In the genomic region with DNA sequence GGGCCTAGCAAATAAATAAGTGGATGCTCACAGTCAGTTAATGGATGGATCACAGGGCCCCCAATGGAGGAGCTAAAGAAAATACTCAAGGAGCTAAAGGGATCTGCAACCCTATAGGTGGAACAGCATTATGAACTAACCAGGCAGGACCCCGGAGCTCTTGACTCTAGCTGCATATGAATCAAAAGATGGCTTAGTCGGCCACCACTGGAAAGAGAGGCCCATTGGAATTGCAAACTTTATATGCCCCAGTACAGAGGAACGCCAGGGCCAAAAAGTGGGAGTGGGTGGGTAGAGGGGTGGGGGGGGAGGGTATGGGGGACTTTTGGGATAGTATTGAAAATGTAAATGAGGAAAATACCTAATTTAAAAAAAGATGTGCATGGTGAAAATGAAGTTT, we compare ENCODE assay signal across 15 mouse cellular contexts. TPM values are rescaled to one million over a fixed set of nuclear protein-coding genes. Genes with fewer than 3 reads are reported as not detected.
DNase-seq lines count a peak whose midpoint lies in the region.
"Had no signal": no experiment of that assay in that cellular context is flagged by ENCODE, and none has a peak within 500 bp of the region (broad histone marks: within the 10 kb centered on the region; RNA-seq: fewer than 3 reads in every experiment).

No protein-coding gene starts in this region.

- peak; percentile 1 for DNase-seq in adrenal gland, adult 8-10 months
- DNase-seq in gastrocnemius, postnatal 25 days: peak; percentile 6
- peak; percentile 6 to 14 for DNase-seq in heart, adult 9 months (ENCODE audit: low spot score in 2 of 2)
- DNase-seq in kidney, adult 9 months: peak; percentile 6
- peak; percentile 2 to 5 for DNase-seq in lung, adult 18-20 months
- peak; percentile 13 to 63 for DNase-seq in spleen, postnatal 4 days (ENCODE audit: low spot score in 2 of 2)
- peak; percentile 1 to 3 for DNase-seq in thymus, postnatal 36 days
- peak; percentile 4 for DNase-seq in urinary bladder, postnatal 14 days (ENCODE audit: low spot score)

RNA-seq across cellular contexts. Expression of a gene that starts 6.7 kb away (rescaled TPM):
- total RNA-seq in adrenal gland, adult 8-10 months (2022): not detected
- total RNA-seq in gastrocnemius, postnatal 25 days (2021): not detected
- total RNA-seq: adrenal gland, postnatal 10 days; forebrain, postnatal 0 days; G1E; gastrocnemius, adult 18-20 months; gastrocnemius, postnatal 14 days; heart, adult 2 months; heart, postnatal 36 days had no signal

RNA-seq across cellular contexts. Expression of a gene that starts 21.5 kb away (rescaled TPM):
- total RNA-seq in adrenal gland, adult 8-10 months (2022): not detected
- not detected for total RNA-seq in gastrocnemius, postnatal 25 days (2021)
- total RNA-seq: adrenal gland, postnatal 10 days; forebrain, postnatal 0 days; G1E; gastrocnemius, adult 18-20 months; gastrocnemius, postnatal 14 days; heart, adult 2 months; heart, postnatal 36 days had no signal

Comparison
In these comparisons a context has a peak if more than half of its experiments do, and no peak if none do; other contexts are left out.
1. Peak in every context shown above with its lines: DNase-seq.